Comparison of ENCODE assay signal across 20 mouse cellular contexts in genomic region chr15:11646241-11646640, GRCm38 (mm10).
"Had no signal": no experiment of that assay in that cellular context is flagged by ENCODE, and none has a peak within 500 bp of the region (broad histone marks: within the 10 kb centered on the region; RNA-seq: fewer than 3 reads in every experiment).

No protein-coding gene starts in this region.

- ATAC-seq: inflammation-experienced regulatory T-cells, adult 6 months; intestine, embryonic 16.5 days; liver, embryonic 12.5 days; midbrain, embryonic 16.5 days had no signal

- DNase-seq: kidney, adult 18-20 months; kidney, adult 9 months; kidney, postnatal 14 days; kidney, postnatal 4 days; left cerebral cortex, postnatal 4 days; retina, postnatal 1 day; right cerebral cortex, postnatal 25 days; thymus, adult 18-20 months; thymus, postnatal 36 days had no signal

- H3K4me1 ChIP-seq: limb, embryonic 12.5 days; limb, embryonic 15.5 days; liver, embryonic 12.5 days; liver, embryonic 15.5 days; midbrain, embryonic 12.5 days; neural tube, embryonic 13.5 days had no signal

- H3K27me3 ChIP-seq: limb, embryonic 12.5 days; limb, embryonic 15.5 days; liver, embryonic 12.5 days; liver, embryonic 15.5 days; lung, embryonic 15.5 days; midbrain, embryonic 12.5 days; neural tube, embryonic 13.5 days had no signal

- H3K4me2 ChIP-seq: limb, embryonic 12.5 days; limb, embryonic 15.5 days; liver, embryonic 12.5 days; liver, embryonic 15.5 days; lung, embryonic 15.5 days; midbrain, embryonic 12.5 days; neural tube, embryonic 13.5 days had no signal

- H3K27ac ChIP-seq: limb, embryonic 12.5 days; limb, embryonic 15.5 days; liver, embryonic 12.5 days; liver, embryonic 15.5 days; midbrain, embryonic 12.5 days; neural tube, embryonic 13.5 days had no signal

- H3K36me3 ChIP-seq: limb, embryonic 12.5 days; limb, embryonic 15.5 days; liver, embryonic 12.5 days; liver, embryonic 15.5 days; lung, embryonic 15.5 days; midbrain, embryonic 12.5 days; neural tube, embryonic 13.5 days had no signal

- H3K9me3 ChIP-seq: limb, embryonic 12.5 days; limb, embryonic 15.5 days; liver, embryonic 12.5 days; liver, embryonic 15.5 days; lung, embryonic 15.5 days; midbrain, embryonic 12.5 days; neural tube, embryonic 13.5 days had no signal

- H3K9ac ChIP-seq: limb, embryonic 12.5 days; limb, embryonic 15.5 days; liver, embryonic 12.5 days; liver, embryonic 15.5 days; lung, embryonic 15.5 days; midbrain, embryonic 12.5 days; neural tube, embryonic 13.5 days had no signal

- H3K4me3 ChIP-seq: limb, embryonic 12.5 days; limb, embryonic 15.5 days; liver, embryonic 12.5 days; liver, embryonic 15.5 days; lung, embryonic 15.5 days; midbrain, embryonic 12.5 days; myocyte; neural tube, embryonic 13.5 days had no signal
